Mouse (Mus musculus) adrenal gland, postnatal 36 days (tissue): ENCODE measurements at regions not wholly inside any gene's neighbourhood (a gene's known extent, or its start where the extent isn't known, plus 50 kb on each side); places are given as distances from the start of the nearest gene placed in this dataset.
A peak's percentile ranks its signal among the peaks of the same experiment; 100 is the strongest.

Experiments
- DNase-seq, 2 experiments: peaks; one replicate each; pipeline ENCODE4 v3.0.0; 2021; ENCODE audit warnings: mixed read lengths in 1 of 2

GRCm38 (mm10) chr8:30946154-30947065 is 2482.1 kb upstream of the 5930422O12Rik start:
- no peak for DNase-seq

GRCm38 (mm10) chr8:30952818-30953217 is 2475.7 kb upstream of the 5930422O12Rik start:
- no peak for DNase-seq

DNA sequence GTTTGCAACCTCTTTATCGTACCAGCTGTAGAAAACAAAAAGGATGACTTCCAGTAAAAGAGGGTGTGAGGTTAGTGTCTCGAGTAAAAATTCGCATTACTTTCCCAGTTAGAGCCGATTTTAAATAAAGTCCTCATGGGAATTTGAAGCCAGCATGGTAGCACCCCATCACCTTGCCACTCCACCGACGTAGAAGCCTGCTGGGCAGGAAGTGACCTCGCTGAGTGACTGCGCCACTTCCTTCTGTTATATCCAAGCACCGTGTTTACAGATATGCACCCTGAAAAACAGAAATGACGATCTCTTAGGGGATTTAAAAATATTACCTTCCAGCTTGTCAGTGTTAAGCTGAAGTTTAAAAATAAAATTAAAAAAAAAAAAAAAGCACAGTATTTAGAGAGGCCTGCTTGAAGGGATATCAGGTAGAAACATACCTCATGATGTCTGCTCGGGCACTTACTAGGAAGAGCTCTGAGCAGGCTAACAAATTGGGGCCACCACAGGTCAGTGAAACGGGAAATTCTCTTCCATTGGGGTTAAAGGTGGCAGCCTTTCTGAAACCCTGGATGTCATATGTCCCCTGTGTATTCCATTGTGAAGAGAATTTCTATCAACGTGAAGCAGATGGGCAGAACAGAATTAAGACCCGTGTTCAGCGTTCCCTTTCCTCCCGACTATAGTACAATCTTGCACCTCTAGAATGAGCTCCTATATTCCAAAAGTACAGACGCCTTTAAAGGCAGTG is 2468.9 kb upstream of the 5930422O12Rik start:
- no peak for DNase-seq

GRCm38 (mm10) chr8:30960486-30960885 is 2468.0 kb upstream of the 5930422O12Rik start:
- no peak for DNase-seq

DNA sequence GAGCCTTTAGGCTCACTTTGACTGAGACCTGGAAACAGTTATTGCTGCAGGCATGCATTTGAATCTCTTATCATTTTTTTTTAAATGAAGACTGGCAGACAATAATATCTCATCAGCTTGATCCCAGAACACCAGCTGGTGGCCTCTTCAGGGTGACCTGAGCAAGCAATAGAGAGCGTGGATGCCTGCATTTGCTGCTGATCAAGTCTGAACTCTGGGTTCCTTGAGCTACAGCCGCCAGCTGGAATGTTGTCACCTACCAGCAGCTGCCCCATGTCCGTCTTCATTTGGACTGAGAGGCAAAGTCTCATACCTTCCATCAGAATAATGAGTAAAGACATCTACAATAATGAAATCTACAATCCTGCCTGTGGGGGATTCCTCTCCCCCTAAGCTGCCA is 2466.3 kb upstream of the 5930422O12Rik start:
- no peak for DNase-seq

- no peak for DNase-seq
Observed at GRCm38 (mm10) chr8:30982814-30983213, 2445.7 kb upstream of the 5930422O12Rik start.

- no peak for DNase-seq
Observed at GRCm38 (mm10) chr8:30988051-30988450, 2440.5 kb upstream of the 5930422O12Rik start.

GRCm38 (mm10) chr8:30998657-30999056 is 2429.9 kb upstream of the 5930422O12Rik start:
- no peak for DNase-seq

- DNase-seq: no peak
Observed at GRCm38 (mm10) chr8:31000120-31000519, 2428.4 kb upstream of the 5930422O12Rik start.

DNA sequence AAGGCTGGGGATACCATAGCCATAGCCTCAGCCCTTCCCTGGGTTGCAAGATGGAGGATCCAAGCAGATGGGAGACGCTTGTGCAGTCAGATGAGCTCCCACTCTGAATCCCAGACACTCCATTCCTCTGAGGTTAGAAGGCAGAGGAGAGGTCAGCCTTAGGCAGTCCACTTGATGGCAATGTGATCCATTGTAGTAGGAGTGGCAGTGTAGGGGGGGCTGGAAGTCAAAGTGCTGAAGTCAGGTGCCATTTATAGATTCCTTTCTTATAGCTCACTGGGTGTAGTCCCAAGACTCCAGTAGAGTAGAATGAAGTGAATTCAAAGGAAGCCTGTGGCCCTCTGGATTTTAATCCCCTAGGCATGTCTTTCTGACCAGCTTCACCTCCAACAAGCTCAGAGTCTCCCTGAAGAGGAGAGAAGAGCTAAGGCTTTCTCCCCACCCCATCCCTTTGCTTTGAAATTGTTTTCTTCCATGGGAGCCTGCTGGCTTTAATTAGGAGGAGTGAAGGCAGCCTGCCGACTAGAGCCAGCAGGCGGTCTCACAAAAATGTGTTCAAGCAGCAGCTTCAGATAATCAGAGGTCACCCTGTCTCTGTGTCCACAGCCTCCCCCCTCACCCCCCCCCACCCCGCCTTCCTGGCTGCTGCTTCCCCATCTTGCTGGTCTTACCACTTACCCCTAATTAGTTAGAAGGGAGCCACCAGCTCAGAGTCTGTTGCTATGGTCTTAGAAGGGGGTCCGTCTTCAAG is 2426.4 kb upstream of the 5930422O12Rik start:
- no peak for DNase-seq

GRCm38 (mm10) chr8:31008309-31008708 is 2420.2 kb upstream of the 5930422O12Rik start:
- no peak for DNase-seq

DNA sequence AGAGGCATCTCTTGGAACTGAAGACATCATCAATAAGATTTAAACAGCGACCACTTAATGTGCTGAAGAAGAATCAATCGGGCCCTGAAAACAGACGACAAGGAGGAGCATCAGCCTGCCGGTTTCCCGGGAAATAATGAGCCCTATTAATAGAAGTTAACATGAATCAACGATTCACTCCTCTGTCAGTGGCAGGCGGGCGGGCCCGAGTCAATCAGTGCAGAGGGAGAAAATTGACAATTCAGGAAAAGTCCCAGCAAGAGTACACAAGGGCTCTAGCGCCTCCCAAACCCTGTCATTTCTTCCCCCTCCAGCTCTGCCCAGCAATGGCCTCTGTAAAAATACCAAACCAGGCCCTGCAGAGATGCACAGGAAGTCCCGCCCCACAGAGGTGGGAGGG is 2416.4 kb upstream of the 5930422O12Rik start:
- no peak for DNase-seq

GRCm38 (mm10) chr8:31031721-31032591 is 2396.6 kb upstream of the 5930422O12Rik start:
- DNase-seq: peak; percentile 49 to 74

- DNase-seq: peak; percentile 89
Observed at GRCm38 (mm10) chr8:31033281-31033680, 2395.2 kb upstream of the 5930422O12Rik start.

DNA sequence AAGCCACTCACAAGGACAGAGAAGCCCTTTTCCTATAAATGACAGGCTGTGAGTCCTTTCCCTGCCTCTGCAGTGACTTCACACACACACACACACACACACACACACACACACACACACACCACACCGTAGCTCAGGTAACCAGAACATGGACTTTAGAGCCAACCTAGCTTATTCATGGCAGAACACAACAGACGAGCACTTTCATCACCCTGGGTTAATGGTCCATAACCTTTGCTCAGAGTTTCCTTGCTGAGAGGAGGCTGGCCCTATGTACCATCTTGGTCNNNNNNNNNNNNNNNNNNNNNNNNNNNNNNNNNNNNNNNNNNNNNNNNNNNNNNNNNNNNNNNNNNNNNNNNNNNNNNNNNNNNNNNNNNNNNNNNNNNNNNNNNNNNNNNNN is 2391.6 kb upstream of the 5930422O12Rik start:
- DNase-seq: no peak
